Mouse (Mus musculus) erythroblast, embryonic 14.5 days (primary cell): Measurements from ENCODE around the gene Rad54l2. TPM values are rescaled to one million over a fixed set of nuclear protein-coding genes. Genes with fewer than 3 reads are reported as not detected.
A peak's percentile ranks its signal among the peaks of the same experiment; 100 is the strongest.

Experiments used
- H3K27me3 ChIP-seq: 2 replicates; pipeline ENCODE4 v1.6.1; 2012; ENCODE audit warnings: inconsistent platforms; ENCODE audit not compliant: control insufficient read depth
- H3K36me3 ChIP-seq: 2 replicates; pipeline ENCODE4 v1.6.1; 2012; ENCODE audit warnings: mild to moderate bottlenecking, inconsistent platforms; ENCODE audit not compliant: control insufficient read depth
- H3K4me1 ChIP-seq: 2 replicates; pipeline ENCODE4 v1.6.1; 2012; ENCODE audit warnings: inconsistent platforms; ENCODE audit not compliant: control insufficient read depth
- H3K4me3 ChIP-seq: replicated peaks from 2 replicates; pipeline ENCODE3; 2012; ENCODE audit warnings: moderate library complexity, mild to moderate bottlenecking, inconsistent platforms
- H3K9me3 ChIP-seq: 2 replicates; pipeline ENCODE4 v1.6.1; 2012; ENCODE audit warnings: low read length, inconsistent platforms, mixed read lengths; ENCODE audit not compliant: control insufficient read depth
- GATA1 ChIP-seq: IDR thresholded peaks from 2 replicates; pipeline ENCODE4 v1.6.1; 2012; ENCODE audit warnings: low read length, inconsistent platforms, mixed read lengths
- TAL1 ChIP-seq: IDR thresholded peaks from 3 replicates; pipeline ENCODE4 v1.6.1; 2012; ENCODE audit warnings: low read length, inconsistent platforms, mixed read lengths
- polyA plus RNA-seq: library from polyadenylated mRNA; stranded (reverse); fragments of >175 nt; gene quantifications from 2 replicates; pipeline ENCODE4 v1.2.3, GENCODE M21; 2012

Rad54l2 gene
- polyA plus RNA-seq, 1 experiment: 0.24 TPM

GRCm38 (mm10) chr9:106684918-106685248 lies 104.1 kb downstream of the Rad54l2 start:
- H3K4me3 ChIP-seq: peak overlapping the region; percentile 65
- H3K27me3 ChIP-seq: peaks cover 5% of the 10 kb centered on the region
- TF ChIP-seq TAL1 (no peak), GATA1 (no peak)
- H3K9me3 ChIP-seq: no peaks in the 10 kb centered on the region
- peaks cover 4% of the 10 kb centered on the region for H3K36me3 ChIP-seq
- H3K4me1 ChIP-seq: peaks cover 25% of the 10 kb centered on the region

GRCm38 (mm10) chr9:106684093-106684872 lies 104.7 kb downstream of the Rad54l2 start:
- Histone ChIP-seq H3K36me3 (peaks cover 7% of the 10 kb centered on the region), H3K4me3 (peak overlapping the region; percentile 65), H3K4me1 (peaks cover 25% of the 10 kb centered on the region), H3K9me3 (no peaks in the 10 kb centered on the region), H3K27me3 (peaks cover 5% of the 10 kb centered on the region)
- no peak for TF ChIP-seq GATA1
- no peak for TF ChIP-seq TAL1

DNA sequence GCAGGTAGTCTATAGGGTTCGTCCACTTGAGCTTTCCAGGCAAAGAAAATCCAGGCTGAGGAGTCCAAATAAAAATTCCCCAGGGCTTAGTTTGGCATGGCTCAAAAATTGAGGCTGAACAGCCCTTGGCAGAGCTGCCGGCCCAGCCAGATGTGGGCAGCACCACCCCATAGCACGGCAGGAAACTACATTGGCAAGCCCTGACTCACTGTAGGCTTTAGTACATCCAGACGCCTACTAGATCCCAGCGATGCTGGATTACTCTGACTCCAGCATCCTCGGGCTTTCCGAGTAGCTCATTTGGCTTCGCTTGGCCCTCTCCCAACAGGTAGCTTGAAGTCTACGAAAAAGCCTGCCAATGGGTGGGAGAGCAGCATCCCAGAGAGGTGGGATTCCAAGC lies 108.0 kb downstream of the Rad54l2 start:
- Histone ChIP-seq H3K9me3 (no peaks in the 10 kb centered on the region), H3K4me3 (no peak overlapping the region), H3K36me3 (peaks cover 13% of the 10 kb centered on the region), H3K27me3 (peaks cover 5% of the 10 kb centered on the region), H3K4me1 (peaks cover 20% of the 10 kb centered on the region)
- TF ChIP-seq GATA1: no peak
- TF ChIP-seq TAL1: no peak

- Histone ChIP-seq H3K9me3 (no peaks in the 10 kb centered on the region), H3K4me3 (no peak overlapping the region), H3K4me1 (peaks cover 15% of the 10 kb centered on the region), H3K36me3 (peaks cover 17% of the 10 kb centered on the region), H3K27me3 (no peaks in the 10 kb centered on the region)
- TF ChIP-seq TAL1: no peak
- TF ChIP-seq GATA1: no peak
Observed at GRCm38 (mm10) chr9:106678242-106678641, 110.8 kb downstream of the Rad54l2 start.

- no peaks in the 10 kb centered on the region for H3K27me3 ChIP-seq
- H3K9me3 ChIP-seq: no peaks in the 10 kb centered on the region
- H3K36me3 ChIP-seq: peaks cover 19% of the 10 kb centered on the region
- TF ChIP-seq GATA1 (no peak), TAL1 (no peak)
- H3K4me3 ChIP-seq: no peak overlapping the region
- peaks cover 15% of the 10 kb centered on the region for H3K4me1 ChIP-seq
Observed at GRCm38 (mm10) chr9:106677702-106678101, 111.3 kb downstream of the Rad54l2 start.

GRCm38 (mm10) chr9:106676571-106676970 lies 112.4 kb downstream of the Rad54l2 start:
- Histone ChIP-seq H3K4me3 (no peak overlapping the region), H3K27me3 (no peaks in the 10 kb centered on the region), H3K36me3 (peaks cover 22% of the 10 kb centered on the region), H3K4me1 (peaks cover 15% of the 10 kb centered on the region), H3K9me3 (no peaks in the 10 kb centered on the region)
- TF ChIP-seq TAL1: no peak
- TF ChIP-seq GATA1: no peak

GRCm38 (mm10) chr9:106675965-106676364 lies 113.0 kb downstream of the Rad54l2 start:
- peaks cover 22% of the 10 kb centered on the region for H3K36me3 ChIP-seq
- H3K9me3 ChIP-seq: no peaks in the 10 kb centered on the region
- no peaks in the 10 kb centered on the region for H3K27me3 ChIP-seq
- no peak overlapping the region for H3K4me3 ChIP-seq
- TF ChIP-seq TAL1 (no peak), GATA1 (no peak)
- peaks cover 15% of the 10 kb centered on the region for H3K4me1 ChIP-seq

DNA sequence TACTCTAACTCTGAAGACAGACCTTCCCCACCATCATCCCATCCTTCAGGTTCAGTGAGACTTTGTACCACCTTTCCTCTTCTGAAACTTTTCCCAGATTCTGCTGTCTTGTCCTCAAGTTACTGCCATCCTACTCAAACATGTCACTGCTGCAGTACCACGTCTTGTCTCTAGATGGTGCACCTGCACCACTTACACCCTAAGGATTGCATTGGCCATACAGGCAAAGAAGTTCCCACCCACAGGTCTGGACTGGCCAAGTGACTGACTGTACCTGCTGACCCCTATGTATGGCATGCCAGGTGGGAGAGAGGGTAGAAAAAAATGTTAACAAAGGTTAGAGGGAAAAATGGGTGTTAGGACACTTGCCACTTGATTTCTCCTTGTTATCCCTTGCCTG lies 113.5 kb downstream of the Rad54l2 start:
- no peak for TF ChIP-seq TAL1
- TF ChIP-seq GATA1: no peak
- peaks cover 22% of the 10 kb centered on the region for H3K36me3 ChIP-seq
- no peaks in the 10 kb centered on the region for H3K27me3 ChIP-seq
- H3K4me1 ChIP-seq: peaks cover 15% of the 10 kb centered on the region
- no peak overlapping the region for H3K4me3 ChIP-seq
- no peaks in the 10 kb centered on the region for H3K9me3 ChIP-seq

GRCm38 (mm10) chr9:106673860-106674259 lies 115.1 kb downstream of the Rad54l2 start:
- Histone ChIP-seq H3K27me3 (no peaks in the 10 kb centered on the region), H3K36me3 (peaks cover 12% of the 10 kb centered on the region), H3K9me3 (no peaks in the 10 kb centered on the region), H3K4me1 (peaks cover 15% of the 10 kb centered on the region), H3K4me3 (no peak overlapping the region)
- TF ChIP-seq TAL1 (no peak), GATA1 (no peak)
